Mouse (Mus musculus): Measurements from ENCODE around the gene F12.

Gene F12

GRCm38 (mm10) chr13:55426613-55427012 is at the start of gene F12:
TSS of gene F12 (minus strand) at chr13:55426793.
- DNase-seq (ENCODE audit: low read depth) = no peak

DNA sequence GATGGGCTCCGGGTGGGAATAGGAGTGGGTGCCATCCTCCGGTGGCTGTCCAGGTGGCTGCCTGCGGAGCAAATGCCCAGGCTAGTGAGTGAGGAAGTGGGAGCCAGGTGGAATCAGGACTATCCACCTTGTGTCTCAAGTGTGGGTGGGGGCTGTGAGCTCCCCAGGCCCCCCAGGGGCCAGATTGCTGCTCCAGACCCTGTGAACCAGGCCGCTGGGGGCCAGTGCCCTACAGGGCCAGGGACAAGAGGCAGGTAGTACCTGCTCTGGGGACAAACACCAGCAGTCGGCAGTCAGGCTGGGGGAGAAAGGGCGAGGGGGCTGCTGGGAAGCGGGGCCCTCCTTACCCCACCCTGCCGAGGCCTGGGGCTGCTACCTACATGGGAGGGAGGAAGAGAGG is 49.7 kb upstream of the F12 start:
- peak; percentile 16 for DNase-seq (ENCODE audit: low read depth)

DNA sequence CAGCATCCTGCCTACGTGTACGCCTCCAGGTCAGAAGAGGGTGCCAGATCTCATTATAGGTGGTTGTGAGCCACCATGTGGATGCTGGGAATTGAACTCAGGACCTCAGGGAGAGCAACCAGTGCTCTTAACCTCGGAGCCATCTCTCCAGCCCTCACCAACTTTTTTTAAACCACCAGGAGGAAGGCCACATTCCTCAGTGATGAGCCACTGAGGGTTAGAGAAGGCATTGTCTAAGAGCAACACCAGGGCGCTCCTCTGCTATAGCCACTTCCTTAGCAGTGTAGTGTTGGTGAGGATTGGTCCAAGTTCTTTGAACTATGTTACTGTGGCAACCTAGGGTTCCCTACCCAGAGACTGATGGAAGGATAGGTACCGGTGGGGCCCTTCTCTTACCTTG is 49.2 kb upstream of the F12 start:
- DNase-seq (ENCODE audit: low read depth) = peak; percentile 12

DNA sequence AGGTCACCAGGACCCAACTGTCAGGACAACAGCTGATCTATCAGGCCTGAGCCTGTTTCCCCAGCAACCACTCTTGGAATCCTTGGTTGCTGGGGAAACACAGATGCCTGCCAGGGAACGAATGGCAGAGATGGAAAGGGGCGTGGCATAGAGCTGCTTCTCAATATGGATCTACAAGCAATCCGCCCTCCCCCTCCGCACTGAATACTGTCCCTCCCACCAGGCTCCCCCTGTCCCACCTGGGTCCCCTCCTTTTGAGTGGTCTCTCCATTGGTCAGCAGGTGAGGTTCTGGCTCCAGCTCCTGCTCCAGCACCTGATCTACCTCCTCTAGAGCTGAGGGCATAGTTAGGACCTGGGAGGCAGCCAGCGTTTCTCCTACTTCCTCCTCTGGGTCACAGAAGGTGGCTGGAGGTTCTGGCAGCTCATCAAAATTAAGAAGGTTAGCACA is 48.1 kb upstream of the F12 start:
- peak; percentile 33 for DNase-seq (ENCODE audit: low read depth)

GRCm38 (mm10) chr13:55473961-55474360 is 47.4 kb upstream of the F12 start:
- no peak for DNase-seq (ENCODE audit: low read depth)

DNA sequence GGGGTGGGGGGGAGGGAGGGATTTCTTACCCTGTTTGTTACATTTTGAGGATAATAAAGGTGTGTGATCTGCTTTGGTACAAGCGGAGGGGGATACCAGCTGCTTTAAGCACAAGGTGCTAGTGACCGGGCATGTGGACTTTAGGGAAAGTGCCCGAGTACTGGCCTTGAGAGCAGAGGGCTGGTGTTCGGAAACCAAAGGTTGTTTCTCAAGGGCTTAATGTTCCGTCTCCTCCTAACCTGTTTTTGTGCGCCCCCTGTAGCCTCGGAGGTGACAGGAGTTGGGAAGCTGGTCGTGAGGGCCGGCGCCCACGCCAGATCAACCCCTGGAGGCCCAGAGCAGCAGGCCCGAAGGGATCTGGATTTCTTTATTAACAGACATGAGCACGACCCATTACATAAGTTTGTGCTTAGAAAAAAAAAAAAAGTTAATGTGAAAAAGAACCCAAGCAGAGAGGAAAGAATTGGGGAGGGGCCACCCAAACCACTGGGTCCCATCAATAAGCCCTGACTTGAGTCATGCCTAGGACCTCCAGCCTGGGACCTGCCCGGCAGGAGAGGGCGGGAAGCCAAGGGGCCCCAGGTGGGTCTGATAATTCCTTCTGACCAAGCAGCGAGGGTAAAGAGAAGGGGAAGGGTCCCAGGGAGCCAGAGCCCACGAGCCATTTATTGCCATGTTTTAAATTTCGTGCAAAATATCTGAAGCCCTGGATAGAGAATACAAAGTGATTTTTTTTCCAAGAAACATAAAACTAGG is 46.7 kb upstream of the F12 start:
- DNase-seq (ENCODE audit: low read depth) = peak; percentile 63

DNA sequence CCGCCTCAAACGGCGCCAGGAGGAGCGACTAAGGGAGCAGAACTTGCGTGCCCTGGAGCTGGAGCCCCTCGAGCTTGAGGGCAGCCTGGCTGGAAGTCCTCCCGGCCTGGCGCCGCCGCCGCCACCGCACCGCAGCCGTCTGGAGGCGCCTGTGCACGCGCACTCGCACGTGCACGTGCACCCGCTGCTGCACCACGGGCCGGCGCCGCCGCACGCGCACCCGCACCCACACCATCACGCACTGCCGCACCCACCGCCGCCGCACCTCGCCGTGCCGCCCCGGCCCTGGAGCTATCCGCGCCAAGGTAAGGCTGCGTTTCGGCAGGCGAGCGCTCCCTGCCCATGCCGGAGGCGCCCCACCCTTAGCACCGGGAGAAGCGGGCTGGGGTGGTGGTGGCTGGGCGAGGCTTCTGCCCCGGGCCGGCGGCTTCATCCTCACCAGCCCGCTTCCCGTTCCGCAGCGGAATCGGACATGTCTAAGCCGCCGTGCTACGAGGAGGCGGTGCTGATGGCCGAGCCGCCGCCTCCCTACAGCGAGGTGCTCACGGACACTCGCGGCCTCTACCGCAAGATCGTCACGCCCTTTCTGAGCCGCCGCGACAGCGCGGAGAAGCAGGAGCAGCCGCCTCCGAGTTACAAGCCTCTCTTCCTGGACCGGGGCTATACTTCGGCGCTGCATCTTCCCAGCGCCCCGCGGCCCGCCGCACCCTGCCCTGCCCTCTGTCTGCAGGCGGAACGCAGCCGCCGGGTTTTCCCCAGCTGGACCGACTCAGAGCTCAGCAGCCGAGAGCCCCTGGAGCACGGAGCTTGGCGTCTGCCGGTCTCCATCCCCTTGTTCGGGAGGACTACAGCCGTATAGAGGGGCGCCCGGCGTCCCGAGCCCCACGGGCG is 45.8 kb upstream of the F12 start:
- DNase-seq (ENCODE audit: low read depth) = peak; percentile 73

- no peak for DNase-seq (ENCODE audit: low read depth)
Measured at GRCm38 (mm10) chr13:55471819-55472131, 45.2 kb upstream of the F12 start.

- DNase-seq (ENCODE audit: low read depth) = peak; percentile 95
Measured at GRCm38 (mm10) chr13:55471156-55471818, 44.7 kb upstream of the F12 start.

GRCm38 (mm10) chr13:55470372-55470771 is 43.8 kb upstream of the F12 start:
- DNase-seq (ENCODE audit: low read depth) = no peak

DNA sequence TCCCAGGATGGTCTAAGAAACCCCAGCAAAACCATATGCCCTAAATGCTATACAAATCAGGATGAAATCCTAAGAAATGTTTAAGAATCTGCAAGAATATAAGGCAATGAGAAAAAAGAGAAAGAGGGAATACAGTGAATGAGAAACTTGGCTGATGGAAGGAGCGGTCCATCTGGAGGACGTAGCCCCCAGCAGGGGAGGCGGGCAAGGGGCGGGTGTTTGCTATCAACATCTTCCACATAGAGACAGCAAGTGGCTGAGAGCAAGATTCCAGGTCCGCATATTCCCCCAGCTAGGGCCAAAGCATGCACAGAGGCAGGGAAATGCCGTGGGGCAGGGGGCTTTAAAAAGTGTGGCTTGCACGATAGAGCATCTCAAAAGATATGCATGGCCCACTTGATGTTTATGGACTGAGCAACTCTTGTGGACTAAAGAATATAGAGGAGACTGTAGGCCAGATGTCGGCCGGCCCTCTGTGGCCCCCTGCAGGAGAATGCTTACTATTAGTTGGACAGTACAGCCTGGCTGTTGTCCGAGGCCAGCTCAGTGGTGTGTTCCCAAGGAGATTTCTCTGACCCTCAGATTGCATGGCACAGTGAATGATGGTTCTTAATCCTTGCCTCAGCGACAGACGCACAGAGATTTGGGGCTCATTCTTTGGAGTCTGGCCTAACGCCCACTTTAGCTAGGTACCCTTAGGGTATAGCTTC is 42.4 kb upstream of the F12 start:
- DNase-seq (ENCODE audit: low read depth) = no peak

DNA sequence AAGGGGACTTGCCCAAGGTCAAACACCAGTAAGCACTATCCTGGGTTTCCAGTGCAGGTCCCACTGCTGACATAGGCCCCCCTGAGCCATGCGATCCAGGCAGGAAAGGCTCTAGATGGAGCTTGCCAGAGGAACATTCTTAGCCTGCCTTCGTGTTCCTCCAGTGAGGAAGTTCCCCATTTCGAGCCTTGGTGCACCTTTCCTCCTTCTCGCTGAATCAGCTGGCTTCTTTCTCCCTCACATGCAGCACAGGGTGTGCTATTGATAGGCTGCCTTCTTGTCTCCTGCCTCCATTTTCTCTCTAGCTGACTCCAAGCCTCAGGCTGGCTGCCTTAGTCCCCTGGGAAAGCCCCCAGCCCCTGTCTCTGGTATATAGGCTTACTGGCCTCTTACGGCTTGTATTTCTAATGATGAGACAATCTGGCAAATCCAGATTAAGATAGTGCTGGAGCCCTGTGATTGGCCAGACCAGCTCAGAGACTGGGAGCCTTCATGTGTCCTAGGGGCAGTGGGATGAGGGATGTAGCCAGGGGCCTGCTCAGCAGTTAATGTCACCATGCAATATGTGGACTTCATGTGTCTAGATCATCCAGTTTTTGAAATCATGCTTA is 39.3 kb upstream of the F12 start:
- DNase-seq (ENCODE audit: low read depth) = no peak

- no peak for DNase-seq (ENCODE audit: low read depth)
Measured at GRCm38 (mm10) chr13:55465184-55465583, 38.6 kb upstream of the F12 start.

- peak; percentile 87 for DNase-seq (ENCODE audit: low read depth)
Measured at GRCm38 (mm10) chr13:55464027-55464884, 37.7 kb upstream of the F12 start, which contains the start of gene Prr7. TSS of gene Prr7 (plus strand) at chr13:55464267.

DNA sequence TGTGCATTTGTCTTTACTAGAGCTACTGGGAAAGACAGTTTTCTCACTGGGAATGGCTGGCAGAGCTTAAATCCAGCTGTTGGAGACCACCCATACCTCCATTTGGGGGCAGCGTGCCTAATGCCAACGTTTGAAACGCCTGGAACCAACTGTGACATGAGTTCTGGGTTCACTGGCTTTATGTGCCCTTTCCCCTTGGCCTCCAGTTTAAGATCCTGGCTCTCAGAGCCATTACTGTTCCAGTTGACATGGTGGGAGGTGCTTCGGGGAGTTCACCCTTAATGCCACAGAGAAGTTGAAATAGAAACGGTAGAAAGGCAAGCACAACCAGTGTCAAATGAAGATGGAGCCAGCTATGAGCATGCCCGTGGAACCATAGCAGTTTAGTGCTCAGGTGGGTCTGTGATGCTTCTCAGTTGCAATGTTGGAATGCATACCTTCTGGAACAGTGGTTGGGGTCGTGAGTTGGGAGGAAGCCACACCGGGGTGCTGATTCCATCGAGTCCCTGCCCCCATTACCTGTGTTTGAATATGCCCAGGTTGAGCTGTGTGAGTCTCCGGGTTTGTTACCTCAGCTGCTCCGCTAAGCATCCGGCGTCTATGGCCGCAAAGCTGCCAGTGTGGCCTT is 36.9 kb upstream of the F12 start:
- no peak for DNase-seq (ENCODE audit: low read depth)

DNA sequence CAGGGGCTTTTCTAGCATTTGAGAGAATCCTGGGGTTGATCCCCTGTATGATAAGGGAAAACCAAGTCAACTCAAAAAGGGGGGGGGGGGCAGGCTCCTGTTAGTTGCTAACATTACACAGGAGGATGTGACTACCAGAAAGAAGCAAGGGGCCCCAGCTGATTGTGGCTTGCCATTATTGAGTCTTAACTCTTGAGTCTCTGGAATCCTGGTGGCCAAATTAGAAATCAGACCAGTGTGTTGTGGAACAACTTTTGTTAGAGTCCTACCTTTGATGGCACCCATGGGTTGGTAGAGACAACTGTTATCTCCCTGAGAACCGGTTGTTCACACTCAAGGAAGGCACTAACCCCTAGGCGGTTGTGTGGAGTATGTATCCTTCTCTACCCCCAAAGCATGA is 36.4 kb upstream of the F12 start:
- peak; percentile 51 for DNase-seq (ENCODE audit: low read depth)

DNA sequence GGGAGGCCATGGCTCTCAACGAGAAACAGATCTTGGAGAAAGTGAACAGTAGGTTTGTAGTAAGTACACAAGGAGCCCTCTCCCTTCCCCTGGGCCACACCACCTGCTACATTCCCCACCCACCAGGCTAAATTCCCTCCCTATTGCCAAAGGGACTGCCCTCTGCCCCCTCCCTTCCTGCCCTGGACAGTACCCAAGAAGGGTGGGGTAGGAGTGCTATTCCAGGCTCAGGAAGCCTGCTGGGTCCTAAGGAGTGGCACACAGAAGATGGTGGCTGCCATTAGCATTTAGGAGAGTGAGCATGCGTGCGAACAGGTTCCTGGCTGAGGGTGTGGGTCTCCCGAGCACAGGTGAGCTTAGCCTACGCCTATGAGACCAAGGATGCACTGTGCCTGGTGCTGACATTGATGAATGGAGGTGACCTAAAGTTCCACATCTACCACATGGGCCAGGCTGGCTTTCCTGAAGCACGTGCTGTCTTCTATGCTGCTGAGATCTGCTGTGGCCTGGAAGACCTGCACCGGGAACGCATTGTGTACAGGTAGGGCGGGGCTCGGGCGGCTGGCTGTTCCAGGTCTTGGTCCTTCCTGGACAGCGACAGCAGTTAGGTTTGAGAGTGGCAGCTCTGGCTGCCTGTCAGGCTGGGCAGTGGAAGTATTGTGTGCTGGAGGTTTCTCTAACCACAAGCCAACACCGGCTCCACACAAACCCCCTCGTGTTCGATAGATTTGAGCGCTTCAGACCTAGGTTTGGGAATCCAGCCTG is 25.4 kb upstream of the F12 start:
- no peak for DNase-seq (ENCODE audit: low read depth)

DNA sequence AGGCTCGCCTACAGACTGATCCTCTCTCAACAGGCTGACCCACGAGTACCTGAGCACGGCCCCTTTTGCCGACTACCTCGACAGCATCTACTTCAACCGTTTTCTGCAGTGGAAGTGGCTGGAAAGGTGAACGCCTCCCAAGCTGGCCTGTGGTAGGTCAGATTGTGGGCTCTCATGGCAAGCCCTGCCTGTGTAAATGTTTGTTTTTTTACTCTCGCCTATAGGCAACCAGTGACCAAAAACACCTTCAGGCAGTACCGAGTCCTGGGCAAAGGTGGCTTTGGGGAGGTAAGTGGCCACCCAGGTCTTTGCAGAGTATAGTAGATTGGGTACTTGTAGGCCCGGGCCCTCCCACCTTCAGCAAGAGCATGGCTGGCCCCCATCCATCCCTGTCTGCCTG is 24.7 kb upstream of the F12 start:
- DNase-seq (ENCODE audit: low read depth) = no peak

DNA sequence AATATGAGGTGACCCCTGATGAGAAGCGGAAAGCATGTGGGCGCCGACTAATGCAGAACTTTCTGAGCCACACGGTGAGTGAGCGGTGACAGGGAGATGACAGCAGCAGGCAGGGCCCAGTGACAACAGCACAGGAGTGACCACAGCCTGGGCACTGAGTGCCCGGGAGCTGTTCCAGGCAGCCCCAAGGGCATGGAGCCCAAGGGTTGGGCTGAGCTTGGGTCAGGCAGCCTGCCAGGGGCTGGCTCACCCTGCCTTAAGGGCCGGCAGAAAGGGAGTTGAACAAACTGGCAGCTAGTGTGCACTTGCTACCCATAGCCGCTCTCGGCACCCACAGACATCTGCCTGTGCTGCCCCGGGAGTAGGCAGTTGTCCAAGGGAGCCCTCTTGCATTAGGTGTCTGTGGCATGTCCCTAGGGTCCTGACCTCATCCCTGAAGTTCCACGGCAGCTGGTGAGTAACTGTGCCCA is 24.0 kb upstream of the F12 start:
- no peak for DNase-seq (ENCODE audit: low read depth)
